Mouse (Mus musculus): Measurements from ENCODE around the gene Cdh7. TPM values are rescaled to one million over a fixed set of nuclear protein-coding genes. Genes with fewer than 3 reads are reported as not detected.

The Cdh7 gene
- total RNA-seq (2014; rRNA removed) (11.7 and 21.9 TPM in 2 replicates), polyA plus RNA-seq (2015; fragmentation: Nextera tagmentation; extraction: Ambion mirVana) (7.6 and 10.2 TPM in 2 replicates)

DNA sequence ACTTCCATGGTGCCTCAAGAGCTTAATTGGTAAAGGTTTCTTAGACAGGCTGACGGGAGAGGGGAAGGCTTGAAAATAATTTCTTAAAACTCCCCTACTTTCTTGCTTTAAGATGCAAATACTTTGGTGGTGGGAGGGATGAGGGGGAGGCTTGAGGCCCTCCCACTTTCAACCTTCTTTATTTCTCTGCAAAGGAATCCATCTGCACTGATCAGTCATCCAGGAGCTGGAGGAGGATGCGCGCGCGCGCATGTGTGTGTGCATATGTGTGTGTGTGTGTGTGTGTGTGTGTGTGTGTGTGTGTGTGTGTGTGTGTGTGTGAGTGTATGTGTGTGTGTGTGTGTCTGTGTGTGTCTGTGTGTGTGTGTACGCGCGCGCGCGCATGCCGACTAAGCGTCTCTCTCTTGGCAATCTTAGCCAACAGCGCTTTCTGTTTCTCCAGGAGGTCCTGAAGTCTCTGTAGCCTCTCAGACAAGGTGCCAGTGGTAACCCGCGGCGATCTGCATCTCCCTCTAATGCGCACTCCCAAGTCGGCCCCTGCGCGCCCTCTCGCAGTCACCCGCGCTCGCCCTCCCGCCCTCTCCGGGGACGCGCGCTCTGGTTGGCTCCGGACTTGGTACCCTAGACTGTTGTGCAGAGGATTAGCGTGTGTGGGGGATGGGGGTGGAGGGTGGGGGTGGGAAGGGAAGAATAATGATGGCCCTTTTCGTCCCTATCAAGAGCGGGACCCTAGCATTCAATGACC lies at the start of gene Cdh7:
Gene Cdh7 (plus strand): TSS at position 368 of the 745 bp plus-strand sequence.
- Histone ChIP-seq H3K27ac (ENCODE audit: low read depth, low read length) (peak within 1 kb of the TSS; percentile 76), H3K36me3 (ENCODE audit: insufficient read depth) (no peaks in the 10 kb centered on the region), H3K9ac (peak within 1 kb of the TSS; percentile 67), H3K4me2 (ENCODE audit: low read depth) (peak within 1 kb of the TSS; percentile 87), H3K4me1 (ENCODE audit: insufficient read depth) (peaks cover 5% of the 10 kb centered on the region; the same call in 1 of the 2 replicates), H3K27me3 (ENCODE audit: insufficient read depth, low read length) (no peaks in the 10 kb centered on the region), H3K9me3 (ENCODE audit: low read length) (no peaks in the 10 kb centered on the region), H3K4me3 (ENCODE audit: low read depth, low read length) (peak within 1 kb of the TSS; percentile 77)
- peak; percentile 91 for ATAC-seq
- under 1% methylated on average over 35 of the region's 35 CpGs for whole genome bisulfite sequencing
- TF ChIP-seq CTCF (IDR thresholded peaks at IDR 0.05; ENCODE audit: low read depth): no peak
- DNase-seq: peak; percentile 70

DNA sequence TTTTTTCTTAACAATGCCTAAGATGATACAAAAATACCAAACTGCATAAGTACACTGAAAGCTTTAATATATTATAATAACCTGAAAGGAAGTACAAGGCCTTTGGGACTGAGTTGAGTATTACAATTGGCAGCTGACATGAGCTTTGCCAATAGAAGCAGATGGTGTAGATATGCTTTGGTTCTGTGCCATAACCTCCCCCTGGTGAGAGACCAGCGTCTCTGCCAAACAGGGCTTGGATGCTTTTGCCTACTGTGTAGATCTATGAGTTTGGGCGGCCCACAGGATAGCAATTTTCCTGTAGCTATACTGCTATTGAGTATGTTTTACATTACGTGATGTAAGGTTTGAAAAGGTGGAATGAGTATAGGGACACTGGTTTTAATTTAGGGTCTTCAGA lies 49.6 kb upstream of the Cdh7 start:
- Histone ChIP-seq H3K4me1 (ENCODE audit: insufficient read depth) (no peaks in the 10 kb centered on the region), H3K36me3 (ENCODE audit: insufficient read depth) (no peaks in the 10 kb centered on the region), H3K9ac (no peak overlapping the region), H3K4me2 (ENCODE audit: low read depth) (no peak overlapping the region), H3K27me3 (ENCODE audit: insufficient read depth, low read length) (no peaks in the 10 kb centered on the region), H3K9me3 (ENCODE audit: low read length) (no peaks in the 10 kb centered on the region), H3K27ac (ENCODE audit: low read depth, low read length) (no peak overlapping the region), H3K4me3 (ENCODE audit: low read depth, low read length) (no peak overlapping the region)
- 47% methylated on average over 3 of the region's 3 CpGs for WGBS
- no peak for TF ChIP-seq CTCF (IDR thresholded peaks at IDR 0.05; ENCODE audit: low read depth)
- DNase-seq: peak; percentile 46
- peak; percentile 42; the same call in 1 of the 2 replicates for ATAC-seq

DNA sequence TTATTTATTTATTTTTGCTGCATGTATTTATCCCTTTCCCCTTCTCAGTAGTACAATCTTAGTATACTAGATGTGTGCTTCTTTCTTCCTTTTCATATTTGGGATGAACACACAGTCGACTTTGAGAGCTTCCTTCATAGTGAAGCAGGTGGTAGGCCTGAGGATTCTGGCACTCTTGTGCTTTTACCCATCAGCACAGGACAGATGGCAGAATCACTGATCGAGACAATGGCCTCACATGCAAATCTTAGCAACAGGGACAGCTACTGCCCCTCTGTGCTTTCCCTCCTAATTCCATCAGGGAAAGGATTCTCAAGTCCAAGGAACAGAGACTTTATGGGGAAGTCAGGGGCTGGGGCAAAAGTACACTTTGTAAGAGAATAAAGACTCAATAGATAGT lies 33.7 kb upstream of the Cdh7 start:
- Histone ChIP-seq H3K4me1 (ENCODE audit: insufficient read depth) (no peaks in the 10 kb centered on the region), H3K4me2 (ENCODE audit: low read depth) (no peak overlapping the region), H3K27ac (ENCODE audit: low read depth, low read length) (no peak overlapping the region), H3K9me3 (ENCODE audit: low read length) (no peaks in the 10 kb centered on the region), H3K9ac (no peak overlapping the region), H3K36me3 (ENCODE audit: insufficient read depth) (no peaks in the 10 kb centered on the region), H3K27me3 (ENCODE audit: insufficient read depth, low read length) (no peaks in the 10 kb centered on the region), H3K4me3 (ENCODE audit: low read depth, low read length) (no peak overlapping the region)
- DNase-seq (peak; percentile 22), ATAC-seq (no peak)
- no peak for TF ChIP-seq CTCF (IDR thresholded peaks at IDR 0.05; ENCODE audit: low read depth)
- WGBS: 32% methylated on average over 2 of the region's 2 CpGs

DNA sequence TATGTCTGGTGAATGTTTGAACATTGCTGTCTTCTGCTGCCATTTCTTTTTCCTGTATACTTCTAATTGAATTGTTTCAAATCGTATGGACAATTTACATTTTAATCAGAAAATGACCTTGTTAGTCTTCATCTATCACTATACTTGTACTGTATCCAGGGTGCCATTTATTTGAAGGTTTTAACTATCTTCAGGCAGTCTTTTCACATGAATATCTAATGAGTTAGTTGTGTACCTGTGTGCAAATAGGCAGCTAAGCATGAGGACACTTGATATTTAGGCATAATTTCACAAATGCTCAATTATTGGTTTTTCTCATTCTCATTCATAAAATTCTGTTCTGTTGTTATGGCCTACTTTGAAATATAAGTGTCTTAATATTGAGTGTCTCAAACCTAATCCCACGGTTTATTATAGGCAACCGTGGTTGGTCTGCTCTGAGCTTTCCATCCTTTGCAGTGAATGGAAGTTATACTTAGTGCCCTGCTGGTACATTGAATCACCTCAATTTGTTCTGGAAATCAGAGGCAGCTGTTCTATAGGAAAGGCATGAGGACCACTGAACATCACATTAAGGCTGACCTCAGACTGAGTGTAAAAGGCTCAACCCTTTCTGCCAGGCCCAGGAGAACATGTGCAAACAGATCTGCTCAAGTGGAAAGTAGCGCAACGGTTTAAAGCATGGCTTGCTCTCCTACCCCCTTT lies 10.4 kb upstream of the Cdh7 start:
- no peak overlapping the region for H3K27ac ChIP-seq (ENCODE audit: low read depth, low read length)
- no peaks in the 10 kb centered on the region for H3K36me3 ChIP-seq (ENCODE audit: insufficient read depth)
- no peak for TF ChIP-seq CTCF (IDR thresholded peaks at IDR 0.05; ENCODE audit: low read depth)
- no peaks in the 10 kb centered on the region for H3K9me3 ChIP-seq (ENCODE audit: low read length)
- H3K4me2 ChIP-seq (ENCODE audit: low read depth): no peak overlapping the region
- WGBS: 24% methylated on average over 5 of the region's 5 CpGs
- DNase-seq (no peak), ATAC-seq (peak; percentile 42)
- no peak overlapping the region for H3K9ac ChIP-seq
- no peak overlapping the region for H3K4me3 ChIP-seq (ENCODE audit: low read depth, low read length)
- H3K27me3 ChIP-seq (ENCODE audit: insufficient read depth, low read length): no peaks in the 10 kb centered on the region
- H3K4me1 ChIP-seq (ENCODE audit: insufficient read depth): no peaks in the 10 kb centered on the region

DNA sequence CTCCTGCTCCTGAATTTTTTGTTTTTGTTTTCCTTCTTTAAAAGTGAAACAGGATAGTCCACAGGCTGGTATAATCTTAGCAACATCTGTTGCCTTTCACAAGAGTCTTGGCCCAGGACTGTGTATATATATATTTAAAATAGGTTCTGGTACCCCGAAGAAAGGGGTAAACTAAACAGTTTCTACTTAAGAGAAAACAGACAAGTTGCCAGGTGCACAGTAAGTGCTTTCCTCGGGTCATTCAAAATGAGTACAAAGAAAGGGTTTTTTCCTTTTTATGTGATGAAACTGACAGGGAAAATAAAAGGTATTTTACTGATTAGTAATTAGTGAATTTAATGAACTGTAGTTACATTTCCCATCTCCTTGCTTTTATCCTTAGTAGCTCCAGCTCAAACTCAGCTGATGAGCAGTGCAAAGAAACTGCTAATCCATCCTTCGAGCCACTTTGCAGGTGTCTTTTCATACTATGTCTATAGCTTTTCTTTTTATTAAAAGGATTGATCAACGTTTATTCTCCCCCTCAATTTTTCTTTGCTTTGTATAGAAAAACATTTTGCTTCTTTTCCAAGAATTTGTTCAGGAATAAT lies 9.7 kb upstream of the Cdh7 start:
- no peaks in the 10 kb centered on the region for H3K9me3 ChIP-seq (ENCODE audit: low read length)
- H3K27me3 ChIP-seq (ENCODE audit: insufficient read depth, low read length): no peaks in the 10 kb centered on the region
- no peak overlapping the region for H3K4me2 ChIP-seq (ENCODE audit: low read depth)
- ATAC-seq: peak; percentile 10; the same call in 1 of the 2 replicates
- H3K36me3 ChIP-seq (ENCODE audit: insufficient read depth): no peaks in the 10 kb centered on the region
- H3K9ac ChIP-seq: no peak overlapping the region
- H3K4me3 ChIP-seq (ENCODE audit: low read depth, low read length): no peak overlapping the region
- H3K27ac ChIP-seq (ENCODE audit: low read depth, low read length): no peak overlapping the region
- no peaks in the 10 kb centered on the region for H3K4me1 ChIP-seq (ENCODE audit: insufficient read depth)
- no peak for DNase-seq
- WGBS: 10% methylated on average over 4 of the region's 4 CpGs
- TF ChIP-seq CTCF (IDR thresholded peaks at IDR 0.05; ENCODE audit: low read depth): no peak

DNA sequence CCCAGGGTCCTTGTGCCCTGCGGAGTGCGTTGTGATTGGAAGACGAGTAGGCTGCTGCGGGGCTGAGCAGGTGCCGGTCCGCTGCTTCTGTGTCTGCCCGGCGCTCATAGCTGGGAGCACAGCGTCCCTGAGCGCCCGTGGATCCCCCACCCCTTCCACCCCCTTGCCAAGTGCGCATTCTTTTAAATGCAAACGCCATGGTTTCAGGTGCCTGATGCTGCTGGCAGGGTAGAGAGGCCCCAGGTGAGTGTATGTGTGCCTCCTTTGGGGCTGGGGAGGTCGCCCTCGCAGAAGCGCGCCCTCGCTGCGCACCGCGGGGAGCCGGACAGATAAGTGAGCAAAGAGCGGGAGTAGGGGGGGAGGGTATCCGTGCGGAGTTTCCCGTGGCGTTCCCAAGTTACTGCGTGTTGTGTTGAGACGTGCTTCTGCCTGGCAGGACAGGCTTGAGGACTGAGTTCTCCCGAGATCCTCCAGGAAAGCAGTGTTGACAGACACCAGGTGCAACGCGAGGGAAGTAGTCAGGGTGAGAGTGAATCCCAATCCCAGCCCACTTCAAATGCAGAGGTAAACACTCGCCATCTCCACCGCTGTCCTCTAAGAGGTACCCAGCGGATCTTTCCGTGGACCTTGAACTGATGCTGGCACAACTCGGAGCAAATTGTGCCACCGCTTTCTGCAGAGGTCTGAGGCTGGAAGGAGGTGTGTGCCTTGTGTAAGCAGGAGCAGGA lies 742 bp downstream of the Cdh7 start:
- ATAC-seq: peak; percentile 86
- Histone ChIP-seq H3K36me3 (ENCODE audit: insufficient read depth) (no peaks in the 10 kb centered on the region), H3K9ac (peak overlapping the region; percentile 67), H3K4me2 (ENCODE audit: low read depth) (peak overlapping the region; percentile 87), H3K4me1 (ENCODE audit: insufficient read depth) (peaks cover 5% of the 10 kb centered on the region; the same call in 1 of the 2 replicates), H3K27ac (ENCODE audit: low read depth, low read length) (peak overlapping the region; percentile 76), H3K9me3 (ENCODE audit: low read length) (no peaks in the 10 kb centered on the region), H3K4me3 (ENCODE audit: low read depth, low read length) (peak overlapping the region; percentile 77), H3K27me3 (ENCODE audit: insufficient read depth, low read length) (no peaks in the 10 kb centered on the region)
- no peak for TF ChIP-seq CTCF (IDR thresholded peaks at IDR 0.05; ENCODE audit: low read depth)
- 4% methylated on average over 38 of the region's 38 CpGs for WGBS
- DNase-seq: peak; percentile 66

All from forebrain, postnatal 0 days (tissue).